Mouse (Mus musculus) CD4-positive, CD25-positive, alpha-beta regulatory T cell, adult 2 months (primary cell): ENCODE measurements around the gene Dnajb8.

ENCODE experiments used
- DNase-seq: peaks from one replicate; pipeline ENCODE4 v3.0.0-alpha.2; 2012; ENCODE audit warnings: low read depth, low spot score

Gene Dnajb8

GRCm38 (mm10) chr6:88221968-88222367 lies at the start of gene Dnajb8:
Gene Dnajb8 (plus strand): TSS chr6:88222268.
- no peak for DNase-seq

GRCm38 (mm10) chr6:88174191-88174590 lies 47.9 kb upstream of the Dnajb8 start:
- no peak for DNase-seq

- no peak for DNase-seq
Observed at GRCm38 (mm10) chr6:88174676-88175075, 47.4 kb upstream of the Dnajb8 start.

GRCm38 (mm10) chr6:88184671-88185070 lies 37.4 kb upstream of the Dnajb8 start:
- no peak for DNase-seq

DNA sequence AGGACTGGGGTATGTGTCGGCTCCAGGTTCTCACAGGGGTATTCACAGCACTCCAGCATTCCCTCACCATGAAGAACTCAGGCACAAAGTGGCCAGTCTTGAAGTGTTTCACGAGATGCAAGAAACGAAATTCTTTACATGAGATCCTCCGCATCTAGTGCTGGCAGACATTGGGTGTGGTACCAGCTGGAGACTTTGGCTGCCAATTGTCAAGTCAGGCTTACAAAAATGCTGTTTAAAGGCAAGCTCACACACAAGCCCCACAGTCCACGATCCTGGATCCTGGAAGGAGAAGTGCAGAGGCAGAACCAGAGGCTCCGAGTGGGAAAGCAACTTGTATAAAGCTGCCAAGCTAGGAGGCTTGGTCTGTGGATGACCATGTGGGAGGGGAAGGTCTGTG lies 33.9 kb upstream of the Dnajb8 start:
- no peak for DNase-seq

GRCm38 (mm10) chr6:88189312-88190042 lies 32.6 kb upstream of the Dnajb8 start:
- peak; percentile 66 for DNase-seq

DNA sequence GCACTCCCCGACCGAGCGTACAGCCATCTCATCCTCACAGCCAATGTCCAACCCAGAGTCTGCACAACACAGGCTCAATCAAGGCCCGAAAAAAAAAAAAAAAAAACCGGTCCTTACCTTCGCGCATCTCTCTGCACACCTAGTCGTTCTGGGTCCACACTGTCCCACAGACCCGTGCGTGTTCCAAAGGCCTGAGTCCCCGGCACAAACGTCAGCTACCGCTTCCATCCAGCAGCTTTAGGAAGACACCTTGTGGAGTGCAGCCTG lies 32.1 kb upstream of the Dnajb8 start:
- DNase-seq = no peak

- no peak for DNase-seq
Observed at GRCm38 (mm10) chr6:88190310-88191023, 31.6 kb upstream of the Dnajb8 start.

GRCm38 (mm10) chr6:88191024-88191365 lies 31.1 kb upstream of the Dnajb8 start:
- no peak for DNase-seq

DNA sequence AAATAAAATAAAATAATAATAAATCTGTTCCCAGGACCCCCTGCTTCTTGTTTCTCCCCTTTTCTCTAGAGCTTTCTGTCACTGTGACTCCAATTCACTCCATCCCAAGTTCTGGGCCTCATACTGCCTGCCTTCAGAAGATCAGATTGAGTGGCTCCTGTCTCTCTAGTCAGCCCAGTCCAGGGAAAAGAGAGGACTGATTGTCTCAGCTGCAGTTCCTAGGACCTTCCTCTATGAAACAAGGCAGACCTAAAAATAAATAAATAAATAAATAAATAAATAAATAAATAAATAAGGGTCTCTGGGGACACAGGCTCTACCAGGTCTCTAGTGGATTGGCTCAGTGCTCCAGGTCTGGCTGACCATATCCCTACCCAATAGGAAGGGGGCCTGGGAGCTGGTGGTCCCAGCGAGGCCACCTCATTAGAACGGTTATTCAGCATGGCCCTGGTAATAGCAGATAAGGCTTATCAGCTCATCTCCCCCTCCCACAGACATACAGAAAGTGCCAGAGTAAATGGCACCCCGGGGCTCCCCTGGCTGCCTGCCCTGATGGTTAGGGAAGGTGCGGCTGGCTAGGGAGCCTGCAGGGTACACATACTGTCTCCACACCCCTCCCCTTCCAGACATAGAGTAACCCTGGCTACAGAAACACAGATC lies 30.5 kb upstream of the Dnajb8 start:
- no peak for DNase-seq

DNA sequence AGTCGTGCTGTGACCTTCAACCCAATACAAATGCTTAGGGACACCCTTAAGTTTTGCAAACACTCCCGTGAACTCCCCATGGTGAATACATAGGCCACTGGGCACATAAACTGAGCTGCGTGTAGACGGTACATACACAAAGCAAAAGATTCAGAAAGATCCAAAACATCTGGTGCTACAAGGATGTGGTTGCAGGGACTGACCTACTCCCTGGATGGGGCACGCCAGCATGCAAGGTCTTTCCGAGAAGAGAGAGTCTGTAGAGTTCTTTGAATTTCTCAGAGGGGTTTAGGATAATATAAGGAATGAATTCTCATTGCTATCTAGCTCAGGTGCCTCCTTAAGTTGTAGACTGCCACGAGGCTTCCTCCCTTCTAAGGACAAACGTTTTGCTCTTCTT lies 29.3 kb upstream of the Dnajb8 start:
- DNase-seq = no peak

DNA sequence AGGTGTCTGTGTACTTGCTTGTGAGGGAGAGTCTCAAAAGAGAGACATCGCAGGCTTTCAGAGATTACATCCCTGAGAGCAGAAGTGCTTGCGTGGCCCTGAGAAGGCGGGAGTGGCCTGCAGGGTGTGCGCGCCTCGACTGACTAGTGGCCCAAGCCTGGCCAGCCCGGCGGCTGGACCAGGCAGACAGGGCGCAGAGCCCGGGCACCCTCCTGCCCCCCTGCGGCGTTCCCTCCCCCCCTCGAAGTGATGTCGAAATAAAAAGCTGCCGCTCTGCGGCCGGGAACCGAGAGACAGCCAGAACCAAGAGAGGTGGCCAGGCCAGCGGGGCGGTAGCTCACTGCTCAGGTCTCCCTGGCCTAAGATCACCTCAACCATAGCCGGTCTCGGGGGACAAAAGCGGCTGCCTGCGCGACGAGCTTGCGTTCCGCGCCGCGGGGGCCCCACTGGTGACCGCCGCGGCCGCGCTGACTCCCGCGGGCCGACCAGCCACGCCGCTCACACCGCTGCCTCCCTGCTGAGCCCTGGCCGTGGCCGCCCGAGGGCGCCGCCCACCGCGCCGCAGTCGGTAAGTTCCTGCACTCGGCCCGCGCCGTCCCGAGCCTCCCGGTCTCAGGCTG lies 28.5 kb upstream of the Dnajb8 start, which contains the start of gene Gata2:
Gata2 (plus strand) TSS at position 459 of the 620 bp plus-strand sequence.
- DNase-seq = no peak

DNA sequence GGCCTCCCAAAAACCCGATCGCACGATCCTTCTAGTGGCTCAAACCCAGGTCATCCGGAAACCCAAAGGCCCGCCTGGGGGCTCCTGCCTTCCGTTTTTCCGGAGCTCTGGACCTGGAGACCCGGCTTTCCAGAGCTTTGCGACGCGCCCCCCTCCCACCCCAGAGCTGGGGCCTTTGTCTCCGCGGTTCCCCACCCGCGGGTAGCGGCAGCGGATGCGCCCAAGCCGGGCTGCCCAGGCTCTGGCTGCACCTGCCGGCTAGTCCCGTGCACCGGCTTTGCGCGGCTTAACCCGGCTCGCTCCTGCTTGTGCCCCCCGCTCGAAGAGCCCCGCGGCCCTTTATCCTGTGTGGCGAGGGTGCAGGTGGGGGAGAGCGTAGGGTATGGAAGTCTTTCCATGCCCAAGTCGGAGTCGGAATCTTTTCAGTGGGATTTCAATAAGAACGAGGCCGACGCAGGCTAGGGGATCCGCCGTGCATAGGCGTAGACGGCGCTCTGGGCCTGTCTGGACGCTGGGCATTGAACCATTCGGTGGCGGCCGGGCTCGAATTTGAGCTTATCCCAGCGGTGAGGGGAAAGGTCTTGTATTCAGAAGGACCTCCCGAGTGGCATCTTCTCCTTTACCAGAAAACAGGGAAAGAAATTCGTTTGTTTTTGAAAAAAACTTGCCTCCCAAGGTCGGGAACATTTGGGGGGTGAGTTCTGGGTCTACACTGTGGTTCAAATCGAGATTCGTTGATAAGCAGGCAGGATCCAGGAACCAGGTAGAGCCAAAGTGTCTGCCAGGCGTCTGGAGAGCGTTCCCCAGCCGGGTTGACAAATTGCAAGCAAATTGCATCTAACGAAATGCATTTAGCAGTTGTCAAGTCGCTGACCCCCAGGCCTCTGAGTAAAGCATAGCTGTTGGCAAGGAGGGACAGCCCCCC lies 27.8 kb upstream of the Dnajb8 start:
- DNase-seq = no peak

GRCm38 (mm10) chr6:88194978-88195325 lies 27.1 kb upstream of the Dnajb8 start:
- no peak for DNase-seq

DNA sequence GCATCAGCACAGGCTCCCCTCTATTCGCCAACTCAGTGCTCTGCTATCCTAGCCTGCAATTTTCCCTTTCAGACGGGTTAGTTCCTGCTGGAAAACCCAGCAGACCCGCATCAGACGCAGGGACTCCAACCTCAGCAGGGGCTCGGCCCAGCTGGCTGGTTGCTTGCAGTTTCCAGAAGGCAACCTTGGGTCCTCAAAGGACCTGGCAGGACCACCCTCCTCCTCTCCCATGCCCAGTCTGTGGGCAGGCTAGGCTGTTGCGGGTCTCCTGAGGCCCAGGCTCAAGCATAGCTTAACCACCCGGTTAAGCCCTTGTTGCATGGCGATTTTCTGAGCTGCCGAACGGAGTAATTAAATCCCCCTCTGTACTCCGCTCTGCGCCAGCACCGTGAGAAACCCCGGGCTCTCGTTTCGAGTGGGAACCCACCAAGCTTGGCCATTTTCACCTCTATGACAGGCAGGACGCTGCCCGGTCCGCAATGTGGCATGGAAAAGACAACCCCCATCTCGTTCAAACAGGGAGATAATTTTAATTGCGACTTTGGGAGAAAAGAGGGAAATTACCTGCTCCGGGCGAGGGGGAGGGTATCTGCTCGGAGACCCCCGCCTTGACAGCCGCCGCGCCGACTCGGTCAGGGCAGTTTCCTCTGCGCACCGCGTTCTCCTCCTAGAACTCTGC lies 25.9 kb upstream of the Dnajb8 start:
- no peak for DNase-seq

- DNase-seq = no peak
Observed at GRCm38 (mm10) chr6:88196733-88197312, 25.2 kb upstream of the Dnajb8 start.

- no peak for DNase-seq
Observed at GRCm38 (mm10) chr6:88197313-88198069, 24.6 kb upstream of the Dnajb8 start.

DNA sequence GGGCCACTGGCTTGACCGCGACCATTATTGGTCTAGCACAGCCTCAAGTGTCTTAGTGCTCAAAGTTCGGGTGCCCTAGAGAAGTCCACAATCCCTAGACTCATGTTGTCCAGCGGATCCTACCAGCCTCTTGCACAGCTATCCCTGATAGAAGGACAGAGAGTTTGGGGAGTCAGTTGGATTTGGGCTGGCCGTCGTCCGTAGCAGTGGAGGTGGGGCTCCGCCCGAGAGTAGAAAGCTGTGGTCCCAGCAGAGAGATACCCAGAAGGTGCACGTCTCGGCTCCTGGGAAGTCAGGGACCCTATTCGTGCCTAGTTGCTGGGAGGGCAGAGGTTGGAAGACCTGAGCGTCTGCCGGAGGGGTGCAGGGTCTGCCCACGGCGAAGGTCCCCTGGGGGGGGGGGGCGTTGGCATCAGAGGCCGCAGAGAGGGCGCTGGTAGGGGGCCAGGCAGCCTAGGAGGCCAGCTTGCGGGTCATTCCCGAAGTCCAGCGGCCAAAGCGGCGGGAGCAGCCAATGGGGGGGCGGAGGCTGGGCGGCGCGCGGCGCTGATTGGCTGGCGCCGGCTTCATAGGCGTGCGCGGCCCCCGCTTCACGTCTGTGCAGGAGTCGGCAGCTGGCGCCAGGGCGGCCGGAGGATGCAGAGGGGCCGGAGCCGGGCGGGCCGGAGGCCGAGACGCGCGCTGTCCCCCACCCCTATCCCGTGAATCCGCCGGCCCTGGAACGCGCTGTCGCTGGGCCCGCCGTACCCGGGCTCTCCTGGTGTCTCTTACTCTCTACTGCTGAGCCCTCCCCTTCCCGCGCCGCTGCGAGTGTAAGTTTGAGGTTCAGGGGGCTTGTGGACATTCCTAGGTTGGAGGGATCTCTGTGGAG lies 23.8 kb upstream of the Dnajb8 start:
- no peak for DNase-seq
